Mouse (Mus musculus) gastrocnemius, adult 2 months (tissue): ENCODE results near the gene Thra. TPM values are rescaled to one million over a fixed set of nuclear protein-coding genes. Genes with fewer than 3 reads are reported as not detected.

ENCODE experiments used
- DNase-seq: peaks from one replicate; pipeline ENCODE4 v3.0.0; 2022
- H3K27ac ChIP-seq: fragments of 200-600 bp; 2 replicates; pipeline ENCODE4 v1.8.1; 2022; ENCODE audit warnings: mild to moderate bottlenecking
- H3K4me3 ChIP-seq: fragments of 200-600 bp; 2 replicates; pipeline ENCODE4 v1.8.1; 2022; ENCODE audit warnings: mild to moderate bottlenecking, moderate library complexity
- CTCF ChIP-seq: fragments of 200-600 bp; IDR thresholded peaks from 2 replicates; pipeline ENCODE4 v1.8.1; 2022; ENCODE audit warnings: antibody characterized with exemption, mild to moderate bottlenecking, moderate library complexity
- intact Hi-C: fragments of 180-260 bp; cut with DNase I; formaldehyde crosslinking; loops from one replicate; pipeline ENCODE4 v1.15.1; 2025
- total RNA-seq, 2 experiments: library from RNA; stranded (reverse); gene quantifications; 2 replicates each; pipeline ENCODE4 v1.2.3; 2021

Gene Thra
- total RNA-seq, 2 experiments from 2014 or later = 78.8 to 96.8 TPM

DNA sequence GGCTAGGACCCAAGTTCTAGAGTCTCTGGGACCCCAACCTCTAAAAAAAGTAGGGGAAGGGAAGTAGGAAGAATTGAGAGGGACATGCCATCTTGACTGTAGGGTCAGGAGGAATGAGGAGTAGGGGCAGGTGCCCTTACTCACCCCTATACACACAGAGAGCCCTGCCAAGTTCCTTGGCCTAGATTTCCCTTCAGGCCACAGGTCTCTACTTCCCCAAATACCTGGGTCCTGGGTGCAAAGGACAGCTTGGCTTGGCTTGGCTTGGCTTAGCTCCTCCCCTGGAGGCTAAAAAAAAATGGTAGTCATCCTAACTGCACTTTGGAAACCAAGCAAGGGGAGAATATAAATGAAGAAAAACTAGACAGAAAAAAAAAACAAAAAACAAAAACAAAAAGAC, 24.3 kb downstream of the Thra start:
- Histone ChIP-seq H3K4me3 (no peak overlapping the region), H3K27ac (peak overlapping the region; percentile 82)
- no peak for TF ChIP-seq CTCF
- intact Hi-C loops = no loop called here
- no peak for DNase-seq

DNA sequence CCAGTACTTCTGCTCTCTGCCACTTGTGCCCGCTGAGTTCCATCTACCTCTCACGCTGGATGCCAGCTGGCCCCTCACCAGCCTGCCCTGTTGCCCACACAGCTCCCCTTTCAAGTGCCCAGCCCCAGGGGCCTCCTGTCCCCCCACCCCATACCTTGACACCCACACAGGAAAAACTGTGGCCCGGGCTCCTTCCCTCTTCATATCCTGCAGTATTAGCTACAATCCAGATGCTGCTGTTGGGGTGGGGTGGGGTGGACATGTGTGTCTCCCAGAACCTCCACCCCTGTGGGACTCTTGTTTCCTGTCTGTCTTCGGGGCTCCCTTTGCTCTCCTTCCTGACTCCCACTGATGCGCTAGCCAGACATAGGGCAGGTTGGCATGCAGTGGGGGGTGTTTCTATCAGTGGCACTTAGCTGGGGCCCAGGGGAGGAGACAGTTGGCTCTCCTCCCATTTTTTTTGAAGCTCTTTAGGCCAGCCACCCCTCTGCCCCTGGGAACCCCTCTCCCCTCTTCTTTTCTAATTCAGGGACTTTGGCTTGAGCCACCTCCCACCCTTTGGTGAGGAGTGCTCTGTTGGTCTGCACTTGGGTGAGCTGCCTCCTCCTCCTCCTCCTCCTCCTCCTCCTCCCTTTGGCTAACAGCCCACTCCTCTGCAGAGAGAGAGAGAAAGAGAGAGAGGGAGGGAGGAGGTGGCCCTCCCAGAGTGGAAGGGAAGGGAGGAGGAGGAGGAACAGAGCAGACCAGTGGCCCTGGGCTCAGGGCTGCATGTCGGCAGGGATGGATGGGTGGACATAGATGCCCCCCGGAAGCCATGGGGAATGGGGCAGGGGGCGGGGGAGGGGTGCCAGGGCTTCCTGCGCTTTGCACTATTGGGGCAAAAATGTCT, 25.2 kb downstream of the Thra start:
- Histone ChIP-seq H3K27ac (peak overlapping the region; percentile 82), H3K4me3 (peak overlapping the region; percentile 26)
- peak; percentile 77 for DNase-seq
- intact Hi-C loops = no loop called here
- TF ChIP-seq CTCF = no peak

DNA sequence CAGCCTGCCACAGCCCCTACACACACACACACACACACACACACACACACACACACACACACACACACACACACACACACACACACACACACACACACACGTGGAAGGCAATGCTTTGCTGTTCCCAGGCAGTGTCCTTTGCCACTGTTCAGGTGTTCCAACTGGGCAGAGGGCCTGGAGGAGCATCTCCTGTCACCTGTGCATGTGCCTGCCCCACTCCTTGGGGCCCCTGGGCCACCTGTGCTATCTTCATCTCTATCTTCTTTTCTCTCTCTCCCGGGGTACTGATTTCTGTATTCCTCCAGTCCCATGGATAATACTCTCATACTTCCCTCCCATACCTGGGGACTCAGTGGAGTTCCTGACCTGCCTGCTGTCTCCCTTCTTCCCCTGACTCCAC, 25.9 kb downstream of the Thra start:
- intact Hi-C loops = no loop called here
- peak overlapping the region; percentile 100 for H3K27ac ChIP-seq
- H3K4me3 ChIP-seq = no peak overlapping the region
- TF ChIP-seq CTCF = no peak
- DNase-seq = peak; percentile 54

DNA sequence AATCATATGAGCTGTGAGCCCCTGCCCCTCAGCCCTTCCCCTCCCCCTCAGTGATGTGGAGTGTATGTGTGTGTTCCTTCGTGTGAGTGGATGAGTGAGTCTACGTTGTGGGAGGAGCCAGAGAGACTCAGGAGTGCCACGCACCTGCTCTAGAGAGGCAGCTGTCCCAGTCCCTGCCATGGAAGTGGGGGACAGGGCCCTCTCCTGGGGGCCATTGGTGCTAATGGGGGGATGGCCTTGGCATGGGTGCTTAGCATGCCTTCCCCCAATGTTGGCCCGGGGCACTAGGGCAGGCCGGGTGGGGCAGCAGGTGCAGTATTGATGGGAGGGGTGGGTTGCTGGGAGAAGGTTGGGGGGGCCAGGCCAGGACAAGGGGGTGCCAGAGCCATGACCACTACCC, 26.4 kb downstream of the Thra start:
- H3K4me3 ChIP-seq = no peak overlapping the region
- peak overlapping the region; percentile 100 for H3K27ac ChIP-seq
- TF ChIP-seq CTCF = no peak
- peak; percentile 60 for DNase-seq
- intact Hi-C loops = no loop called here

DNA sequence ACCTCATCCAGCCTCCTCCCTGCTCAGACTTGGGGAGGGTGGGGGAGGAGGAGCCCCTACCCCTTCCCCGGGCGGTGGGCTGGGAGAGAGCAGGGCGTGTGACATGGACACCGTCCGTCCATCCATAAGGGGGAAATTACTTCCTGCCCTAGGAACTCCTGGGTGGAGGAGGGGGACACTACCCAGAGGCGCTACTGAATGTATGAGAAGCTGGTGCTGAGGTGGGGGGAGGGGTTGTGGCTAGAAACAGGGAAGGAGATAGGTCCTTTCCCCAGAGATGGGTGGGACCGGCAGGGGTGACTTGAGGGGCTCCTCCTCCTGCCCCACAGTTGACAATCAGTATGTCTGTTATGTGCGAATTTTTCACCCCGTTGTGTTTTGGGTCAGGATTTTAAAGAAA, 26.8 kb downstream of the Thra start:
- TF ChIP-seq CTCF = no peak
- peak; percentile 71 for DNase-seq
- H3K27ac ChIP-seq = peak overlapping the region; percentile 100
- H3K4me3 ChIP-seq = 0 out of 2 replicates have a peak overlapping the region, but pooled peaks have one; percentile 7
- intact Hi-C loops = no loop called here

DNA sequence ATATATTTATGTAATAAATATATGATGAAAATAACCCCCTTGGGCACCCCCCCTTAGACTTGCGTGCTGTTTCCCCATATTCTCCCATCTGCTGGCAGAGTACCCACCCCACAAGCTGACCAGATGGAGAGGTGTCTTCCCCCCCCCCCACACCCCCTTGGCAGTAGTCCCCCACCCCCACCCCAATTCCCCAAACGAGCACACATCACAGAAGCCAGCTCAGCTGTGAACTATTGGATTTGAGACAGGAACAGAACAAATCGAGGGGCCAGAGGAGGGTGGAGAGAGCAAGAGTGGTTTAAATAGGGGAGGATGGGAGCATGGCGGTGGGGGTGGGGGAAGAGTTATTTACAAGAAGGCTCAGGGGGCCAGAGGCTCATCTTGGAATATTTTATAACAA, 27.3 kb downstream of the Thra start:
- no peak for TF ChIP-seq CTCF
- peak; percentile 37 for DNase-seq
- intact Hi-C loops = loop anchor here (2.0 kb wide), 1 partner anchor 19 kb away; no protein-coding TSS in a partner anchor

DNA sequence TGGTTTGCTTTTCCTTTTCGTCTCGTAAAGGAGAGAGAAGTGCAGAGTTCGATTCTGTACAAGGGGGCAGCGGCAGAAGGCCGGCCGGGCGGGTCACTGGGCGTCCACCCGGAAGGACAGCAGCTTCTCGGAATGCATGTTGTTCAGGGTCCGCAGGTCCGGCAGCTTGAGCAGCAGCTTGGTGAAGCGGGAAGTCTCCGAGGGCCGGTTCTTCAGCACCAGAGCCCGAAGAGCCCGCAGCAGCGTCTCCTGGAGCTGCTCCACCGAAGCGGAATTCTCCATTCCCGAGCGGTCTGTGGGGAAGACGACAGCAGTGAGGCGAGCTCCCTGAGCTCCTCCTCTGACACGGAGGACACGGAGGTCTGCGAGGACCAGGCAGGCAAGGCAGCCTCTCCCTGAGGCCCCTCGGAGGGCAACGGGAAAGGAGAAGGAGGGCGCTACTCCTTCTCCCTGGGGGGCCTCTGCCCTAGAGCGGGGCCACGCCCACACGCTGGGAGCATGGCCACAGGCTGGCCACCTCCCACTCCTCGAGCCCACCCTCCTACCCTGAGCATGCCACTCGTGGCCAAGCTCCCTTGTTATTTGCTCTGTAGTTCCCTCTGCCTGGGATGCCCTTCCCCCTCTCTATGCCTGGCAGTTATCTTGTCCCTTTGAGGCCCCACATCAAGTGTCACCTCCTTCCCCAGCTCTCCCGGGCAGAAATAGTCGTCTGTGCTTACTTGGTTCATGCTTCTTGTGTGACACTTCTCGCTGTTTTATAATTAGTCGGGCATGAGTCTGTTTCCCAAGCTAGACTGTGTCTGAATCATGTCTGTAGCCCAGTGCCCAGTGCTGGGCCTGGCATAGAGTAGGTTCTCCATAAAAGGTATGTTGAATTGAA, 27.9 kb downstream of the Thra start:
- H3K4me3 ChIP-seq = peak overlapping the region; percentile 87
- TF ChIP-seq CTCF = no peak
- peak overlapping the region; percentile 100 for H3K27ac ChIP-seq
- intact Hi-C loops = loop anchor here (2.0 kb wide), 1 partner anchor 20 kb away; no protein-coding TSS in a partner anchor
- DNase-seq = peak; percentile 73

More for the DNA sequence above, 27.3 kb downstream of the Thra start:
- H3K27ac ChIP-seq = peak overlapping the region; percentile 100
- peak overlapping the region; percentile 87 for H3K4me3 ChIP-seq

DNA sequence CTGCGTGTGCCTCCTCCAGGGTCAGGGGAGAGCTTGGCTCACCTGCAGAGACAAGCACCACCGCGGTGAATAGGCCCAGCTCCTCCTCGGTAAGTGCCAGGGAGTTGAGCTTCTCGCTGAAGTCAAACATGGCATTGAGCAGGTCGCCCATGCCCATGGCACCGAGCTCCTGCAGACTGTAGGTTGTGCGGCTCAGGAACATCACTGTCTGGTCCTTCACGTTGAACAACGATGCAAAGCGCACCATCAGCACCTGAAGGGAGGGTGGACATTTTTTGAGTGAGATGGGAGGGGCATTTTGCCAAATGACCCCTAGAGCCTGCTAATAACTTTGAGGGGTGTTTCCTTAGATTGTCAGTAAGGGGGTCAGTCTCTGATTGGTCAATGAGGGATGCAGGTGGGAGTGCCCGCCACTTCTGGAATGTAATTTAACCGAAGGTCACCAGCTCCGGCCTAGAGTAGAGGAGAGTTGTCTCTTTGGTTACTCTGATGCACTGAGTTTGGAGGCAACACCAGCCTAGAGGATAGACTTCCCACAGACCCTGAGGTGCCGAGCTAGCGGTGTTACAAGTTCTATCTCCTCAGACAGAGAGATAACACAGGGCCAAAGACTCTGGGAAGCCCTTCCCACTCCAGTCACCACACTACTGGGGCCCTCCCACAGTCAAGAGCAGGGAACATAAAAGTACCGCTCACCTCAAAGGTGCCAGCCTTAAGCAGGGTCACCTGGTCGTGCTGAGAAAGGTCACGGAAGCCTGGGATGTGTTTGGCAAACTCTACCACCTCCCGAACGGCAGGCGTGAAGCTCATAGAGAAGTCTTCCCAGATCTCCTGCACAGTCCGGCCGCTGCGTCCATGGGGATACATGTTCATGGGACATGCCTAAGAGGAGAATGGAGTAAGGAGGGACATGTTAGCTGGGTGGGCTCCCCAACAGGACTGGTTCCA, 28.8 kb downstream of the Thra start:
- Histone ChIP-seq H3K27ac (peak overlapping the region; percentile 100), H3K4me3 (peak overlapping the region; percentile 87)
- TF ChIP-seq CTCF = no peak
- DNase-seq = peak; percentile 46
- intact Hi-C loops = loop anchor here (2.0 kb wide), 1 partner anchor 20 kb away; no protein-coding TSS in a partner anchor

DNA sequence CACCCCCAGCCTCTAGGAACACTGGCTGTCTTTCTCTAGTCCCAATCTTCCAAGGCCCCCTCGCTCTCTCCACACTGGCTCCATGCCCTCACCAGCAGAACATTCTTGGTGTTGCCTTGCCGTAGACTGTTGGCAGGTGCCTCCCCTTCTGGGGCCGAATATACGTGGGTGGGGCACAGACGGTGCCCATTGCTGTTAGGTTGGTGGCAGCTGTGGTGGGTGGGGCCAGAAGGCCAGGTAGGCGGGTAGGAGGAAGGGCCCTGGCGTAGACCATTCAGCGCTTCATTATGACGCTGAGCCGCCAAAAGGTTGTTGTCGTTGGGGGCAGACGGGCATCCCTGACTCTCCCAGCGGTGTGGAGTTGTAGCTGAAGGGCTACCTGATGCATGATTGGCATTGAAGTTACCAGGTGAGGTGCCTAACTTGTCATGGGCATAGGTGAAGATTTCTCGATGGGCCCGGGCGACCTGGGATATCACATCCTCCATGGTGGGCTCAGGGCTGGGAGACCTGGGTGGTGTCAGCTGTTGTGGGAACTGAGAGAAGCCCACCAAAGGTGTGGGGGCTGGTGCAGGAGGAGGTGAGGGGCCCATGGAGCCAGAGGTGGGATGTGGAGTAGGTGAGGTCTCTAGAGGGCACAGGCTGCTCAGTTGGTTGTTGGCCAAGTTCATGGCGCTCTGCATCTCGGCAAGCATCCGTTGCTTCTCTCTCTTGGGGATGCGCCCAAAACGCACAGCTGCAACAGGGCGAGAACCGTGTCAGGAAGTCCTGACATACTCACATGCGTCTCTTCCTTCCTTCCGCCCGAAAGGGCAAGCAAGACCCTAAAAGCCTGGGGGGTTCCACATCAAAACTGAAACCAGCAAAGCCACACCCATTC, 29.9 kb downstream of the Thra start:
- H3K4me3 ChIP-seq = peak overlapping the region; percentile 87
- TF ChIP-seq CTCF = no peak
- peak; percentile 64 for DNase-seq
- intact Hi-C loops = loop anchor here (5.0 kb wide), 1 partner anchor 393 kb away; no protein-coding TSS in a partner anchor
- H3K27ac ChIP-seq = peak overlapping the region; percentile 100

DNA sequence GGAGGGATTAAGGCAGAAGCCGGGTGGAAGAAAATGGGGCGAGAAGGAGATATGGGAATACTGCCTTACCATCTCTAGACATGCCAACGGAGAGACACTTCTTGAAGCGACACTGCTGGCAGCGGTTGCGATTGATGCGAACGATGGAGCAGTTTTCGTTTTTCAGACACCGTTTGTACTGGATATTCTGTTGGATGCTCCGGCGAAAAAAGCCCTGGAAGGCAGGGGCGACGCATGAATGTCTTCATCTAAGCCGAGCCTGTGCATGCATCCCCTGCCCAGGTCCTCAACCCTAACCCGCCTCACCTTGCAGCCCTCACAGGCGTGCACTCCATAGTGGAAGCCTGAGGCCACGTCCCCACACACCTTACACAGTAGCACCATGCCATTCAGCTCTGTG, 30.7 kb downstream of the Thra start:
- Histone ChIP-seq H3K4me3 (peak overlapping the region; percentile 87), H3K27ac (peak overlapping the region; percentile 100)
- intact Hi-C loops = loop anchor here (5.0 kb wide), 1 partner anchor 394 kb away; no protein-coding TSS in a partner anchor
- DNase-seq = peak; percentile 27
- no peak for TF ChIP-seq CTCF
